Mouse (Mus musculus) forebrain, embryonic 11.5 days (tissue): ENCODE measurements at regions not wholly inside any gene's neighbourhood (a gene's known extent, or its start where the extent isn't known, plus 50 kb on each side); places are given as distances from the start of the nearest gene placed in this dataset.

Experiments used
- ATAC-seq: fragments of 200-750 bp; cut with Nextera tagmentation; replicated peaks from 2 replicates; pipeline ENCODE4 v1.8.0; 2017; ENCODE audit warnings: moderate TSS enrichment; ENCODE audit not compliant: low FRiP score
- DNase-seq: peaks from one replicate; pipeline ENCODE4 v3.0.0-alpha.2; 2017; ENCODE audit warnings: low spot score
- H3K27ac ChIP-seq: fragments of 300-500 bp; sonication (generic); 2 replicates; pipeline ENCODE4 v1.5.1; 2014; ENCODE audit warnings: low read depth, low read length
- H3K27me3 ChIP-seq: fragments of 300-500 bp; sonication (generic); 2 replicates; pipeline ENCODE4 v1.6.1; 2014; ENCODE audit warnings: mild to moderate bottlenecking, low read length, mixed read lengths; ENCODE audit not compliant: control insufficient read depth, insufficient read depth
- H3K36me3 ChIP-seq: fragments of 300-500 bp; sonication (generic); 2 replicates; pipeline ENCODE4 v1.6.1; 2014; ENCODE audit warnings: mild to moderate bottlenecking, low read length, moderate library complexity, mixed read lengths; ENCODE audit not compliant: control insufficient read depth, insufficient read depth
- H3K4me1 ChIP-seq: fragments of 300-500 bp; sonication (generic); replicated peaks from 2 replicates; pipeline ENCODE4 v1.6.1; 2014; ENCODE audit warnings: low read length, mixed read lengths; ENCODE audit not compliant: control insufficient read depth, insufficient read depth
- H3K4me2 ChIP-seq: fragments of 300-500 bp; sonication (generic); 2 replicates; pipeline ENCODE4 v1.6.1; 2014; ENCODE audit warnings: low read depth, mild to moderate bottlenecking, low read length, moderate library complexity, mixed read lengths; ENCODE audit not compliant: severe bottlenecking
- H3K4me3 ChIP-seq: fragments of 300-500 bp; sonication (generic); 2 replicates; pipeline ENCODE4 v1.5.1; 2014; ENCODE audit warnings: low read depth, low read length
- H3K9ac ChIP-seq: fragments of 300-500 bp; sonication (generic); 2 replicates; pipeline ENCODE4 v1.6.1; 2014; ENCODE audit warnings: low read length
- H3K9me3 ChIP-seq: fragments of 300-500 bp; sonication (generic); 2 replicates; pipeline ENCODE4 v1.6.1; 2016; ENCODE audit warnings: low read length, mixed read lengths; ENCODE audit not compliant: control insufficient read depth
- WGBS: fragments of 180-500 bp; shearing (Covaris S2); extraction: QIAGEN DNeasy Blood & Tissue Kit; methylation state at CpG from one replicate; pipeline ENCODE4 v1.1.7; 2014; 5-methylcytosine and 5-hydroxymethylcytosine counted together

- no peak overlapping the region for H3K4me3 ChIP-seq
- no peak overlapping the region for H3K4me2 ChIP-seq
- no peaks in the 10 kb centered on the region for H3K27me3 ChIP-seq
- no peak for ATAC-seq
- no peaks in the 10 kb centered on the region for H3K36me3 ChIP-seq
- no peaks in the 10 kb centered on the region for H3K4me1 ChIP-seq
- 86% methylated on average over 2 of the region's 2 CpGs for WGBS
- H3K9ac ChIP-seq, result no peak overlapping the region
- H3K27ac ChIP-seq, result no peak overlapping the region
- DNase-seq, result no peak
- no peaks in the 10 kb centered on the region for H3K9me3 ChIP-seq
These were observed 1485.5 kb downstream of the Rapgef2 start for GRCm38 (mm10) chr3:77800776-77801175.

DNA sequence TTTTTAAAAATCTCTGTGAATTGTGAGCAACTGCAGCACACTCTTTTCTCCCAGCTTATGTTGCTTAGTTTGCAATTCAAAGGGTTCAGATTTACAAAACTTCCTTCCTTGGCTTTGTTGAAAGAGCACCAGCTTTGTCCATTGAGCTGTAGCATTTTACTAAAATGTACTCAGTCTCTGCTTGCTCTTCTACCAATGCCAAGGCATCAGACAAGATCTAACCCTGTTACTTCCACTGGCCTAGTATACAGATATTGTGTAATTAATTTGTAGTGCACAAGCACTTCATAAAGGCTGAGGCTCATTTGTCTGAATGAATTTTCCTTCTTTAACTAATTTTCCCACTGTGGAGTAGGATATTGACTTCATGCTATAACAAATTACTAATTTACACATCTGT lies 1504.5 kb downstream of the Rapgef2 start:
- Histone ChIP-seq H3K4me1 (no peaks in the 10 kb centered on the region), H3K4me3 (no peak overlapping the region), H3K4me2 (no peak overlapping the region), H3K9ac (no peak overlapping the region), H3K9me3 (no peaks in the 10 kb centered on the region), H3K27me3 (no peaks in the 10 kb centered on the region), H3K27ac (no peak overlapping the region), H3K36me3 (no peaks in the 10 kb centered on the region)
- DNase-seq (no peak), ATAC-seq (no peak)

DNA sequence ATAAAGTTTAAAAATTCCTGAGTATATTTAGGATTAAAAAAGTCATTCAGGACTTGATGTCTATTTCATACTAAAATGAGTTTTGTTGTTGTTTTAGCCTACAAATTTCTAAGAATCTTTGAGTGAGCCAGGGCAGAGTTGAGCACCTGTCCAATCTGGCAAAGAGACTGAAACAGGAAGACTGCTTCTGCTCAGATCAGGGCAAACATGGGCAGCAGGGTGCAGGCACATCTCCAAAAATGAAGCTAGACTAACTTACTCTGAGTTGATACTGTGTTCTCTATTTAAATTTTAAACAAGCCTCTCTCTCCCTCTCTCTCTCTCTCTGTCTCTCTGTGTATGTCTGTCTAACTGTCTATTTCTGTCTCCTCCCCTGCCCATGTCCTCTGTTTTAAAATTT lies 1505.0 kb downstream of the Rapgef2 start:
- Histone ChIP-seq H3K9ac (no peak overlapping the region), H3K9me3 (no peaks in the 10 kb centered on the region), H3K27me3 (no peaks in the 10 kb centered on the region), H3K4me1 (no peaks in the 10 kb centered on the region), H3K27ac (no peak overlapping the region), H3K4me2 (no peak overlapping the region), H3K4me3 (no peak overlapping the region), H3K36me3 (no peaks in the 10 kb centered on the region)
- DNase-seq, result no peak
- ATAC-seq, result no peak

- no peak overlapping the region for H3K9ac ChIP-seq
- WGBS, result 84% methylated on average over 3 of the region's 3 CpGs
These were observed 1527.4 kb downstream of the Rapgef2 start for GRCm38 (mm10) chr3:77758840-77759361.

GRCm38 (mm10) chr3:77758295-77758694 lies 1528.0 kb downstream of the Rapgef2 start:
- DNase-seq (no peak), ATAC-seq (no peak)
- no peak overlapping the region for H3K27ac ChIP-seq
- no peaks in the 10 kb centered on the region for H3K27me3 ChIP-seq
- H3K9me3 ChIP-seq, result no peaks in the 10 kb centered on the region
- H3K4me2 ChIP-seq, result no peak overlapping the region
- H3K36me3 ChIP-seq, result no peaks in the 10 kb centered on the region
- no peaks in the 10 kb centered on the region for H3K4me1 ChIP-seq
- no peak overlapping the region for H3K4me3 ChIP-seq
- WGBS, result 78% methylated on average over 1 of the region's 1 CpGs
- no peak overlapping the region for H3K9ac ChIP-seq

More at GRCm38 (mm10) chr3:77758840-77759361, 1527.4 kb downstream of the Rapgef2 start:
- no peak overlapping the region for H3K4me3 ChIP-seq
- no peak for ATAC-seq
- H3K9me3 ChIP-seq, result no peaks in the 10 kb centered on the region
- H3K27me3 ChIP-seq, result no peaks in the 10 kb centered on the region
- no peak for DNase-seq
- no peak overlapping the region for H3K4me2 ChIP-seq
- no peak overlapping the region for H3K27ac ChIP-seq
- H3K36me3 ChIP-seq, result no peaks in the 10 kb centered on the region
- no peaks in the 10 kb centered on the region for H3K4me1 ChIP-seq

- Histone ChIP-seq H3K4me1 (no peaks in the 10 kb centered on the region), H3K36me3 (no peaks in the 10 kb centered on the region), H3K4me2 (no peak overlapping the region), H3K27ac (no peak overlapping the region), H3K9me3 (no peaks in the 10 kb centered on the region), H3K27me3 (no peaks in the 10 kb centered on the region), H3K4me3 (no peak overlapping the region), H3K9ac (no peak overlapping the region)
- ATAC-seq (no peak), DNase-seq (no peak)
- WGBS, result 96% methylated on average over 3 of the region's 3 CpGs
These were observed 1544.2 kb downstream of the Rapgef2 start for GRCm38 (mm10) chr3:77742146-77742545.

DNA sequence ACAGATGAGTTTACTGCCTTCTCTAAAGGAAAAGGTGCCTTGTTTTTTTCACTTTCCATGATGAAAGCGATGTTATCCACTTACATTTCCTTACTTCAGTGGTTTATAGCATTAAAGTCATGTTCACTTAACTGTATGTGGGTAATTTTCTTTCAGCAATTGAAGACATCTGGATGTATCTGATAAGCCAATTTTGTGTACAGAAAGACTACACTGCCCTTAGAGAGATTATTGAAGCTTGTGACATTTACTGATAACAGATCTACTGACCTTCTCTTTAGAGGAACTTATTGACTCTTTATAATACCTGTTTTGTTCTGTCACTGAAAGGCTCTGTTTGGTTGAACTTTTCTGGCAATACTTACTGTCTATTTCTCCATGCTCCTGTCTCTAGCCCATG lies 1568.5 kb downstream of the Rapgef2 start:
- Histone ChIP-seq H3K9me3 (no peaks in the 10 kb centered on the region), H3K36me3 (no peaks in the 10 kb centered on the region), H3K4me2 (no peak overlapping the region), H3K9ac (no peak overlapping the region), H3K4me3 (no peak overlapping the region), H3K27ac (no peak overlapping the region), H3K4me1 (no peaks in the 10 kb centered on the region), H3K27me3 (no peaks in the 10 kb centered on the region)
- no peak for DNase-seq
- ATAC-seq, result no peak
- 93% methylated on average over 1 of the region's 1 CpGs for WGBS

DNA sequence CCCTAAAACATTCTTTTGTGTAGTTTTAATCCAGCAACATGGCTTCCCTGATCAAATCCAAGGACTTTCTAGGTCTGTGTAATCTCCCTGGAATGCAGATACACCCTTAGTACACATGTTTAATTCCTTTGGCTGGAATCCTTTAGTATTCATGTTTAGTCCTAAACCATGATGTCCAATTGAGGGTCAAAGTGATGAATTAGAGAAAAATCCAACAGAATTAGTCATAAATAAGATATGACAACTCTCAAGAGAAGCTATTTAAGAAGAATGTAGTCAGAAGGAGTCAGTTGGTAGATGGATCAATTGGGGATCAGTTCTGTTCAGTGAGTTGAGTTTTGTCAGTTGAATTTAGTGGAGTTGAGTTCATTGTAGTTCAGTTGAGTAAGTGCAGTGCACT lies 1590.7 kb downstream of the Rapgef2 start:
- H3K36me3 ChIP-seq, result no peaks in the 10 kb centered on the region
- H3K4me1 ChIP-seq, result no peaks in the 10 kb centered on the region
- H3K27me3 ChIP-seq, result no peaks in the 10 kb centered on the region
- no peak overlapping the region for H3K4me2 ChIP-seq
- ATAC-seq (no peak), DNase-seq (no peak)
- H3K9ac ChIP-seq, result no peak overlapping the region
- H3K4me3 ChIP-seq, result no peak overlapping the region
- no peaks in the 10 kb centered on the region for H3K9me3 ChIP-seq
- H3K27ac ChIP-seq, result no peak overlapping the region

DNA sequence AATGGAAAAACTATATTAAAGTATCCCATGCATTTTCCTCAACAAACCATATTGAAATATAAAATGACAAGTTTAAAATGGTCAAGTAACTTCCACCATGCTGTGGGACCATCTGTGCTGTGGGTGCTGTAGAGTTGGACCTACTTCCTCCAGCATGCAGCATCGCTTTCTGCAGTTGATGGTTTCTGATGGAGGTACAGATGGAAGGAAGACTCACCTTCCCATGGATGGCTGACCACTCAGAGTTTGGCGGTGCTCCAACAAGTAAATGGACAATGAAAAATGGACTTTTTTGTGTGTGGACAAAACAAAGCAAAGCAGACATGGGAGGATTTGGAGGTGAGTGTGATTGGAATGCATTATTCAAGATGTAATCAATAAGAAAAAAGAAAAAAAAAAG lies 1592.3 kb downstream of the Fstl5 start:
- Histone ChIP-seq H3K36me3 (no peaks in the 10 kb centered on the region), H3K9ac (no peak overlapping the region), H3K4me1 (no peaks in the 10 kb centered on the region), H3K4me2 (no peak overlapping the region), H3K27me3 (no peaks in the 10 kb centered on the region), H3K9me3 (no peaks in the 10 kb centered on the region), H3K27ac (no peak overlapping the region), H3K4me3 (no peak overlapping the region)
- DNase-seq (no peak), ATAC-seq (no peak)
- WGBS, result 90% methylated on average over 2 of the region's 2 CpGs
